Mouse (Mus musculus): ENCODE data around the gene Abcb9. TPM values are rescaled to one million over a fixed set of nuclear protein-coding genes. Genes with fewer than 3 reads are reported as not detected.

Gene Abcb9
- polyA plus RNA-seq, 1 experiment from 2014 or later, result 0.54 TPM

GRCm38 (mm10) chr5:124046741-124047401, 48.7 kb downstream of the Abcb9 start:
- 88% methylated on average over 7 of the region's 7 CpGs for WGBS
- Histone ChIP-seq H3K4me3 (no peak overlapping the region), H3K36me3 (no peaks in the 10 kb centered on the region), H3K9me3 (replicated peaks) (no peaks in the 10 kb centered on the region), H3K27me3 (ENCODE audit: low read depth, poor library complexity, severe bottlenecking) (peaks cover 29% of the 10 kb centered on the region; the same call in 1 of the 2 replicates), H3K4me1 (peaks cover 68% of the 10 kb centered on the region), H3K27ac (replicated peaks) (peak overlapping the region; percentile 19; the same call in 1 of the 2 replicates)
- no peak for DNase-seq (ENCODE audit: low spot score)

- Histone ChIP-seq H3K27ac (replicated peaks) (peak overlapping the region; percentile 80), H3K4me3 (no peak overlapping the region), H3K4me1 (peaks cover 65% of the 10 kb centered on the region), H3K27me3 (ENCODE audit: low read depth, poor library complexity, severe bottlenecking) (peaks cover 35% of the 10 kb centered on the region; the same call in 1 of the 2 replicates), H3K36me3 (no peaks in the 10 kb centered on the region), H3K9me3 (replicated peaks) (no peaks in the 10 kb centered on the region)
- WGBS, result 41% methylated on average over 11 of the region's 11 CpGs
- no peak for DNase-seq (ENCODE audit: low spot score)
Measured at GRCm38 (mm10) chr5:124045453-124046010, 50.1 kb downstream of the Abcb9 start.

- Histone ChIP-seq H3K27me3 (ENCODE audit: low read depth, poor library complexity, severe bottlenecking) (peaks cover 35% of the 10 kb centered on the region; the same call in 1 of the 2 replicates), H3K9me3 (replicated peaks) (no peaks in the 10 kb centered on the region), H3K36me3 (no peaks in the 10 kb centered on the region), H3K4me3 (peak overlapping the region; percentile 25; the same call in 1 of the 2 replicates), H3K27ac (replicated peaks) (peak overlapping the region; percentile 80), H3K4me1 (peaks cover 51% of the 10 kb centered on the region)
- DNase-seq (ENCODE audit: low spot score), result no peak
- 77% methylated on average over 5 of the region's 5 CpGs for WGBS
Measured at GRCm38 (mm10) chr5:124043999-124044398, 51.6 kb downstream of the Abcb9 start.

- 21% methylated on average over 10 of the region's 10 CpGs for WGBS
- H3K36me3 ChIP-seq, result no peaks in the 10 kb centered on the region
- DNase-seq (ENCODE audit: low spot score), result peak; percentile 90
- H3K27ac ChIP-seq (replicated peaks), result peak overlapping the region; percentile 80
- H3K27me3 ChIP-seq (ENCODE audit: low read depth, poor library complexity, severe bottlenecking), result peaks cover 35% of the 10 kb centered on the region; the same call in 1 of the 2 replicates
- H3K4me3 ChIP-seq, result peak overlapping the region; percentile 25
- peaks cover 51% of the 10 kb centered on the region for H3K4me1 ChIP-seq
- H3K9me3 ChIP-seq (replicated peaks), result no peaks in the 10 kb centered on the region
Measured at GRCm38 (mm10) chr5:124043212-124043978, 52.2 kb downstream of the Abcb9 start.

GRCm38 (mm10) chr5:124041097-124041496, 54.5 kb downstream of the Abcb9 start:
- Histone ChIP-seq H3K36me3 (no peaks in the 10 kb centered on the region), H3K4me3 (no peak overlapping the region), H3K4me1 (peaks cover 53% of the 10 kb centered on the region), H3K9me3 (replicated peaks) (no peaks in the 10 kb centered on the region), H3K27ac (replicated peaks) (peak overlapping the region; percentile 65), H3K27me3 (ENCODE audit: low read depth, poor library complexity, severe bottlenecking) (peaks cover 12% of the 10 kb centered on the region; the same call in 1 of the 2 replicates)
- WGBS, result 89% methylated on average over 9 of the region's 9 CpGs
- no peak for DNase-seq (ENCODE audit: low spot score)

- Histone ChIP-seq H3K27ac (replicated peaks) (no peak overlapping the region), H3K36me3 (no peaks in the 10 kb centered on the region), H3K27me3 (ENCODE audit: low read depth, poor library complexity, severe bottlenecking) (peaks cover 12% of the 10 kb centered on the region; the same call in 1 of the 2 replicates), H3K9me3 (replicated peaks) (no peaks in the 10 kb centered on the region), H3K4me1 (peaks cover 44% of the 10 kb centered on the region), H3K4me3 (no peak overlapping the region)
- DNase-seq (ENCODE audit: low spot score), result no peak
- WGBS, result 86% methylated on average over 6 of the region's 6 CpGs
Measured at GRCm38 (mm10) chr5:124039602-124040001, 56.0 kb downstream of the Abcb9 start.

GRCm38 (mm10) chr5:124036836-124037235, 58.8 kb downstream of the Abcb9 start:
- DNase-seq (ENCODE audit: low spot score), result peak; percentile 76
- 39% methylated on average over 5 of the region's 5 CpGs for WGBS
- H3K9me3 ChIP-seq (replicated peaks), result no peaks in the 10 kb centered on the region

GRCm38 (mm10) chr5:124036341-124036740, 59.3 kb downstream of the Abcb9 start:
- H3K4me3 ChIP-seq, result no peak overlapping the region
- DNase-seq (ENCODE audit: low spot score), result no peak
- WGBS, result 46% methylated on average over 6 of the region's 6 CpGs
- H3K27ac ChIP-seq (replicated peaks), result peak overlapping the region; percentile 74
- H3K9me3 ChIP-seq (replicated peaks), result no peaks in the 10 kb centered on the region
- no peaks in the 10 kb centered on the region for H3K36me3 ChIP-seq
- H3K4me1 ChIP-seq, result peaks cover 22% of the 10 kb centered on the region
- peaks cover 3% of the 10 kb centered on the region; the same call in 1 of the 2 replicates for H3K27me3 ChIP-seq (ENCODE audit: low read depth, poor library complexity, severe bottlenecking)

More at GRCm38 (mm10) chr5:124036836-124037235, 58.8 kb downstream of the Abcb9 start:
- peak overlapping the region; percentile 74 for H3K27ac ChIP-seq (replicated peaks)
- peaks cover 20% of the 10 kb centered on the region for H3K4me1 ChIP-seq
- peaks cover 6% of the 10 kb centered on the region; the same call in 1 of the 2 replicates for H3K27me3 ChIP-seq (ENCODE audit: low read depth, poor library complexity, severe bottlenecking)
- H3K36me3 ChIP-seq, result no peaks in the 10 kb centered on the region
- H3K4me3 ChIP-seq, result no peak overlapping the region

GRCm38 (mm10) chr5:124035806-124036205, 59.8 kb downstream of the Abcb9 start:
- no peak overlapping the region for H3K4me3 ChIP-seq
- peaks cover 27% of the 10 kb centered on the region for H3K4me1 ChIP-seq
- WGBS, result 76% methylated on average over 8 of the region's 8 CpGs
- no peak overlapping the region for H3K27ac ChIP-seq (replicated peaks)
- H3K36me3 ChIP-seq, result no peaks in the 10 kb centered on the region
- no peaks in the 10 kb centered on the region for H3K9me3 ChIP-seq (replicated peaks)
- no peaks in the 10 kb centered on the region; the same call in 1 of the 2 replicates for H3K27me3 ChIP-seq (ENCODE audit: low read depth, poor library complexity, severe bottlenecking)
- DNase-seq (ENCODE audit: low spot score), result no peak

- Histone ChIP-seq H3K4me1 (peaks cover 31% of the 10 kb centered on the region), H3K4me3 (no peak overlapping the region), H3K27ac (replicated peaks) (no peak overlapping the region), H3K27me3 (ENCODE audit: low read depth, poor library complexity, severe bottlenecking) (no peaks in the 10 kb centered on the region; the same call in 1 of the 2 replicates), H3K9me3 (replicated peaks) (no peaks in the 10 kb centered on the region), H3K36me3 (no peaks in the 10 kb centered on the region)
- no peak for DNase-seq (ENCODE audit: low spot score)
- WGBS, result 90% methylated on average over 9 of the region's 9 CpGs
Measured at GRCm38 (mm10) chr5:124035406-124035805, 60.2 kb downstream of the Abcb9 start.

GRCm38 (mm10) chr5:124034471-124034870, 61.1 kb downstream of the Abcb9 start:
- H3K27me3 ChIP-seq (ENCODE audit: low read depth, poor library complexity, severe bottlenecking), result no peaks in the 10 kb centered on the region; the same call in 1 of the 2 replicates
- peaks cover 7% of the 10 kb centered on the region for H3K36me3 ChIP-seq
- H3K27ac ChIP-seq (replicated peaks), result no peak overlapping the region
- no peak for DNase-seq (ENCODE audit: low spot score)
- no peak overlapping the region for H3K4me3 ChIP-seq
- peaks cover 41% of the 10 kb centered on the region for H3K4me1 ChIP-seq
- no peaks in the 10 kb centered on the region for H3K9me3 ChIP-seq (replicated peaks)
- 78% methylated on average over 11 of the region's 11 CpGs for WGBS

- H3K4me3 ChIP-seq, result peak within 1 kb of the TSS; percentile 92
- peak; percentile 92 for DNase-seq (ENCODE audit: low spot score)
- no peaks in the 10 kb centered on the region; the same call in 1 of the 2 replicates for H3K27me3 ChIP-seq (ENCODE audit: low read depth, poor library complexity, severe bottlenecking)
- WGBS, result under 1% methylated on average over 52 of the region's 52 CpGs
- peaks cover 60% of the 10 kb centered on the region for H3K4me1 ChIP-seq
- no peaks in the 10 kb centered on the region for H3K9me3 ChIP-seq (replicated peaks)
- H3K36me3 ChIP-seq, result peaks cover 23% of the 10 kb centered on the region
- peak within 1 kb of the TSS; percentile 96 for H3K27ac ChIP-seq (replicated peaks)
Measured at GRCm38 (mm10) chr5:124032001-124032508, 63.5 kb downstream of the Abcb9 start, which contains the start of gene Vps37b. Vps37b (minus strand) TSS chr5:124032270.
